Mouse (Mus musculus): ENCODE measurements around the gene Cox4i2. TPM values are rescaled to one million over a fixed set of nuclear protein-coding genes. Genes with fewer than 3 reads are reported as not detected.

The Cox4i2 gene
- polyA plus RNA-seq, 1 experiment from 2014 or later, result 20.9 TPM

DNA sequence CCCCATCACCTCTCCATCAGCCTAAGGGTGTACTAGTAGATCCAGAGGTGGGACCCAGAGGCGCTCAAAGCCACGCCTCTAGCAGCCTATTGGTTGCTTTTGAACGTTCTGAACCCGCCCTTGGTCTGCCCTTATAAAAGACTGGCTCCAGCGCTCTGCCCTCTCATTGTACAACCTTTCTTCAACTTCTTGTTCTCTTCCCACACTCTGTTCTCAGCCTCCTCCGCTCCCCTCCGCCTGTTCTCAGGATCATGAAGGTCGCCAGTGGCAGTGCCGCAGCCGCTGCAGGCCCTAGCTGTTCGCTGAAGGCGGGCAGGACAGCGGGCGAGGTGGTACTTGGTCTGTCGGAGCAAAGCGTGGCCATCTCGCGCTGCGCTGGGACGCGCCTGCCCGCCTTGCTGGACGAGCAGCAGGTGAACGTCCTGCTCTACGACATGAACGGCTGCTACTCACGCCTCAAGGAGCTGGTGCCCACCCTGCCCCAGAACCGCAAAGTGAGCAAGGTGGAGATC is 17.8 kb upstream of the Cox4i2 start, which contains the start of gene Id1:
Gene Id1 (plus strand): TSS at position 162 of the 512 bp plus-strand sequence.
- under 1% methylated on average over 28 of the region's 28 CpGs for WGBS
- ATAC-seq (replicated peaks; ENCODE audit: low FRiP score), result peak; percentile 72
- Histone ChIP-seq H3K27ac (peak within 1 kb of the TSS; percentile 97), H3K4me1 (peaks cover 79% of the 10 kb centered on the region), H3K27me3 (no peaks in the 10 kb centered on the region), H3K9me3 (replicated peaks) (no peaks in the 10 kb centered on the region), H3K4me2 (peak within 1 kb of the TSS; percentile 63), H3K9ac (peak within 1 kb of the TSS; percentile 79), H3K36me3 (no peaks in the 10 kb centered on the region), H3K4me3 (replicated peaks) (peak within 1 kb of the TSS; percentile 67)

GRCm38 (mm10) chr2:152736748-152737147 is 17.2 kb upstream of the Cox4i2 start:
- WGBS, result under 1% methylated on average over 22 of the region's 22 CpGs
- H3K27ac ChIP-seq, result peak overlapping the region; percentile 97
- H3K9me3 ChIP-seq (replicated peaks), result no peaks in the 10 kb centered on the region
- peaks cover 83% of the 10 kb centered on the region for H3K4me1 ChIP-seq
- ATAC-seq (replicated peaks; ENCODE audit: low FRiP score), result no peak
- H3K4me3 ChIP-seq (replicated peaks), result peak overlapping the region; percentile 67
- no peaks in the 10 kb centered on the region for H3K36me3 ChIP-seq
- H3K27me3 ChIP-seq, result no peaks in the 10 kb centered on the region
- H3K4me2 ChIP-seq, result peak overlapping the region; percentile 63
- H3K9ac ChIP-seq, result peak overlapping the region; percentile 79

DNA sequence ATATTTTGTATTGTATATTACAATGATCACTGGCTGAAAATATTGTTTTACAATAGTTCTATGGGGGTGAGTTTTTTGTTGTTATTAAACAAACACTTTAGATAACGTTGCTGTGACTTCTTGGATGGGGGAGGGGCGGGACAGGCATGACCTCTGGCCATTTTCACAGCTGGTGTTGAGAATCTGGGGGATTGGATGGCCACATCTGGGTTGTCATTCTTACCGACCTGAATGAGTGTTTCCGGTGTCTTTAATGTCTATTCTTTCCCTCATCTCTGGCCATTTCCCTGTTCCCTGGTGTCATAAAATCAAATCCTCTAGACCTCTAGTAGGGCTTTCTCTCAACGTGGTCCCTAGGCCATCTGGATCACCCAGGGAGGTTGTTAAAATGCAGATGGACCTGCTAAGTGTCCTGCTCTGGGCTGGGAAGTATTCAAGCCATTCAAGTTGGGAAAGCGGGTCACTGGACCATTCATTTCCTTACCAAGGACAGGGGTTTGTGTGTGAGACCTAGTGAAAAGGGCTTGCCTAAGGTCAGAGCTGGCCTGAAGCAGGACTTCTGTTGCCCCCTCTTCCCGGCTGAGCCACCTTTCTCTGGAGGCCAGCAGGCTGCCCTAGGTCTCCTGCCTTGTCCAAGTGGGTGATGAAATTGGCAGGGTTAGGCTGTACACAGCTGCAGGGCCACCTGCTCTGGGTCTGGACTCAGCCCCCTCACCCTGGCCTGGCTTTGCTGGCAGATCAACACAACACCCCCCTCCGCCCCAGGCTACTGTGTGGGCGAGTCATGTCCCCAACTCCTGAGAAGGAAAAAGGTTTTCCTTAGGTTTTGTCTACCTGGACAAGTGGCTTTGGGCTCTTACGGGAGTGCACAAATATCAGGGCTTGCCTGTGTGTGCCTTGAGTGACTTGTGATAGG is 16.4 kb upstream of the Cox4i2 start:
- H3K27me3 ChIP-seq, result no peaks in the 10 kb centered on the region
- H3K36me3 ChIP-seq, result no peaks in the 10 kb centered on the region
- H3K9me3 ChIP-seq (replicated peaks), result no peaks in the 10 kb centered on the region
- no peak for ATAC-seq (replicated peaks; ENCODE audit: low FRiP score)
- peak overlapping the region; percentile 63 for H3K4me2 ChIP-seq
- peaks cover 83% of the 10 kb centered on the region for H3K4me1 ChIP-seq
- H3K27ac ChIP-seq, result peak overlapping the region; percentile 97
- WGBS, result 6% methylated on average over 10 of the region's 10 CpGs
- peak overlapping the region; percentile 67 for H3K4me3 ChIP-seq (replicated peaks)
- H3K9ac ChIP-seq, result peak overlapping the region; percentile 79

DNA sequence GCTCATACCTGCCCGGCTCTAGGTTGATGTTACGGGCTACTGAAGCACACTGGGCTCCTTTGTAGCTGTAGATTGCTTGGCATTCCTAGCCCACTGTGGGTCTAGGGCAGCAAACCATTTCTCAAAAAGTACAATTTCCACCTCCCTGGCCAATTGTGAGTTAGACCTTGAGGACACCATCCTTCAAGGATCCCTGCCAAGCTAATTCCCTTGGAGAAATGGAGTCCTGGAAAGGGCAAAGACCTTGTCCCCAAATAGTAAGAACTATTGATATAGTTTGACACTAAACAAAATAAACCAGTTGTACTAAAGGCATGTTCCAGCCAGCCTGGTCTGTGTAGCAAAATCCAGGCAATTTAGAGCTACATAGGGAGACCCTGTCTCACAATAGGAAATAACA is 15.6 kb upstream of the Cox4i2 start:
- 25% methylated on average over 2 of the region's 2 CpGs for WGBS
- no peaks in the 10 kb centered on the region for H3K36me3 ChIP-seq
- no peaks in the 10 kb centered on the region for H3K27me3 ChIP-seq
- peak overlapping the region; percentile 79 for H3K9ac ChIP-seq
- H3K9me3 ChIP-seq (replicated peaks), result no peaks in the 10 kb centered on the region
- no peak for ATAC-seq (replicated peaks; ENCODE audit: low FRiP score)
- H3K4me3 ChIP-seq (replicated peaks), result peak overlapping the region; percentile 67
- peak overlapping the region; percentile 63 for H3K4me2 ChIP-seq
- peak overlapping the region; percentile 97 for H3K27ac ChIP-seq
- peaks cover 80% of the 10 kb centered on the region for H3K4me1 ChIP-seq

DNA sequence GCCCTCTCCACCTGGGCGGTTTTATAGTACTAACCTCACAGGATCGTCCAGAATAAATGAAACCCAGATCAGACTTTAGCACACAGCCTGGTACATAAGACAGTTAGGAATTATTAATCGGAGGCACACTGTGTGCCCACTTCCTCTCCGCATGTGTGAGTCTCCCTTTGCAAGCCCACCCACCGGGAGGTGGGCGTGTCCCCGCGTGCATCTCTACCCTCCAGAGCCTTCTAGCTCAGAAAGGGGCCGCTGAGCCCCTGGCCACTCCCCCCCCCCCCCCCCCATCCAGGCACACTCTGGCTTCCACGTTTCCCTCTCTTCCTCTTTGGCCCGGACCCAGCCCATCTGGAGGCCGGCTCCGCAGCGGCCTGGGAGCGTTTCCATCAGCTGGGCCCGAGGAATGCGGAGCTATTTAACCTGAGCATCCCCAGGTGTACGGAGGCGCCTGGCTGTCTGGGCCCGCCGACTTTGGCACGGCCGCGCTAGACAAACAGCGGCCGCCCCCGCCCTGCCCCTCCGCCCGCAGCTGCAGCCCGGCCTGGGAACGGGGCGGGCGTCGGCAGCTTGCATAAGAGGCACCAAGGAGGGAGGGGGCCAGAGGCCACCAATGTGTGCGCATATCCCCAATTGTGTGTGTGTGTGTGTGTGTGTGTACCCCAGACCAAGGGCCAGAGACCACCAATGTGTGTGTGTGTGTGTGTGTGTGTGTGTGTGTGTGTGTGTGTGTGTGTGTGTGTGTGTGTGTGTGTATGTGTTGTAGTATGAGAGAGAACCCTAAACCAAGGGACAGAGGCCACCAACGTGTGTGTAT is 14.7 kb upstream of the Cox4i2 start:
- Histone ChIP-seq H3K27me3 (no peaks in the 10 kb centered on the region), H3K27ac (peak overlapping the region; percentile 97), H3K4me3 (replicated peaks) (peak overlapping the region; percentile 67), H3K4me2 (peak overlapping the region; percentile 63), H3K36me3 (no peaks in the 10 kb centered on the region), H3K4me1 (peaks cover 71% of the 10 kb centered on the region), H3K9ac (peak overlapping the region; percentile 79), H3K9me3 (replicated peaks) (no peaks in the 10 kb centered on the region)
- WGBS, result under 1% methylated on average over 36 of the region's 36 CpGs
- peak; percentile 79 for ATAC-seq (replicated peaks; ENCODE audit: low FRiP score)

GRCm38 (mm10) chr2:152739842-152740260 is 14.1 kb upstream of the Cox4i2 start:
- Histone ChIP-seq H3K9ac (no peak overlapping the region), H3K4me2 (peak overlapping the region; percentile 63), H3K27me3 (no peaks in the 10 kb centered on the region), H3K4me1 (peaks cover 65% of the 10 kb centered on the region), H3K27ac (peak overlapping the region; percentile 97), H3K36me3 (no peaks in the 10 kb centered on the region), H3K9me3 (replicated peaks) (no peaks in the 10 kb centered on the region), H3K4me3 (replicated peaks) (peak overlapping the region; percentile 67)
- WGBS, result 6% methylated on average over 3 of the region's 3 CpGs
- ATAC-seq (replicated peaks; ENCODE audit: low FRiP score), result peak; percentile 55

GRCm38 (mm10) chr2:152740490-152740889 is 13.5 kb upstream of the Cox4i2 start:
- WGBS, result 77% methylated on average over 5 of the region's 5 CpGs
- no peak overlapping the region for H3K9ac ChIP-seq
- no peaks in the 10 kb centered on the region for H3K9me3 ChIP-seq (replicated peaks)
- no peak overlapping the region for H3K4me2 ChIP-seq
- H3K4me3 ChIP-seq (replicated peaks), result no peak overlapping the region
- H3K36me3 ChIP-seq, result no peaks in the 10 kb centered on the region
- ATAC-seq (replicated peaks; ENCODE audit: low FRiP score), result no peak
- H3K27me3 ChIP-seq, result no peaks in the 10 kb centered on the region
- H3K27ac ChIP-seq, result peak overlapping the region; percentile 97
- peaks cover 59% of the 10 kb centered on the region for H3K4me1 ChIP-seq

- H3K4me3 ChIP-seq (replicated peaks), result no peak overlapping the region
- WGBS, result 35% methylated on average over 14 of the region's 14 CpGs
Observed at GRCm38 (mm10) chr2:152741153-152742041, 12.6 kb upstream of the Cox4i2 start.

GRCm38 (mm10) chr2:152742435-152742834 is 11.5 kb upstream of the Cox4i2 start:
- Histone ChIP-seq H3K9me3 (replicated peaks) (no peaks in the 10 kb centered on the region), H3K4me3 (replicated peaks) (no peak overlapping the region), H3K4me2 (0 out of 2 replicates have a peak overlapping the region, but pooled peaks have one; percentile 38), H3K9ac (no peak overlapping the region), H3K27me3 (no peaks in the 10 kb centered on the region), H3K36me3 (no peaks in the 10 kb centered on the region), H3K4me1 (peaks cover 54% of the 10 kb centered on the region), H3K27ac (peak overlapping the region; percentile 97)
- 33% methylated on average over 10 of the region's 10 CpGs for WGBS
- ATAC-seq (replicated peaks; ENCODE audit: low FRiP score), result no peak

More at GRCm38 (mm10) chr2:152741153-152742041, 12.6 kb upstream of the Cox4i2 start:
- Histone ChIP-seq H3K4me2 (peak overlapping the region; percentile 38), H3K9ac (0 out of 2 replicates have a peak overlapping the region, but pooled peaks have one; percentile 21), H3K36me3 (no peaks in the 10 kb centered on the region), H3K9me3 (replicated peaks) (no peaks in the 10 kb centered on the region), H3K4me1 (peaks cover 54% of the 10 kb centered on the region), H3K27ac (peak overlapping the region; percentile 97), H3K27me3 (no peaks in the 10 kb centered on the region)
- no peak for ATAC-seq (replicated peaks; ENCODE audit: low FRiP score)

- Histone ChIP-seq H3K4me3 (replicated peaks) (no peak overlapping the region), H3K9me3 (replicated peaks) (no peaks in the 10 kb centered on the region), H3K9ac (no peak overlapping the region), H3K4me2 (no peak overlapping the region), H3K27me3 (no peaks in the 10 kb centered on the region), H3K36me3 (no peaks in the 10 kb centered on the region), H3K4me1 (peaks cover 26% of the 10 kb centered on the region), H3K27ac (no peak overlapping the region)
- WGBS, result 49% methylated on average over 17 of the region's 17 CpGs
- no peak; the same call in 1 of the 2 replicates for ATAC-seq (replicated peaks; ENCODE audit: low FRiP score)
Observed at GRCm38 (mm10) chr2:152756474-152757393, 2.8 kb downstream of the Cox4i2 start.

Measured in kidney, embryonic 15.5 days (tissue).